Mouse (Mus musculus) heart, embryonic 15.5 days (tissue): Measurements from ENCODE around the gene Fkbp2. TPM values are rescaled to one million over a fixed set of nuclear protein-coding genes. Genes with fewer than 3 reads are reported as not detected.
"Not testable (repeated sequence)": the region's sequence is repeated elsewhere in the genome, so short reads cannot be mapped to it uniquely, and the experiment has no call there.

Experiments
- ATAC-seq: fragments of 200-750 bp; cut with Nextera tagmentation; replicated peaks from 2 replicates; pipeline ENCODE4 v1.8.0; 2017; ENCODE audit warnings: low read depth, moderate TSS enrichment; ENCODE audit not compliant: insufficient number of reproducible peaks, insufficient read depth, low FRiP score
- H3K27ac ChIP-seq: fragments of 300-500 bp; sonication (generic); 2 replicates; pipeline ENCODE4 v1.5.1; 2015; ENCODE audit warnings: mild to moderate bottlenecking, inconsistent platforms
- H3K27me3 ChIP-seq: fragments of 300-500 bp; sonication (generic); 2 replicates; pipeline ENCODE4 v1.6.1; 2015; ENCODE audit warnings: inconsistent platforms
- H3K36me3 ChIP-seq: fragments of 300-500 bp; sonication (generic); 2 replicates; pipeline ENCODE4 v1.6.1; 2015; ENCODE audit warnings: mild to moderate bottlenecking, inconsistent platforms
- H3K4me1 ChIP-seq: fragments of 300-500 bp; sonication (generic); replicated peaks from 2 replicates; pipeline ENCODE4 v1.6.1; 2015; ENCODE audit warnings: inconsistent platforms
- H3K4me2 ChIP-seq: fragments of 300-500 bp; sonication (generic); 2 replicates; pipeline ENCODE4 v1.6.1; 2015; ENCODE audit warnings: inconsistent platforms, mild to moderate bottlenecking, moderate library complexity
- H3K4me3 ChIP-seq: fragments of 300-500 bp; sonication (generic); 2 replicates; pipeline ENCODE4 v1.5.1; 2015; ENCODE audit warnings: mild to moderate bottlenecking, inconsistent platforms
- H3K9ac ChIP-seq: fragments of 300-500 bp; sonication (generic); 2 replicates; pipeline ENCODE4 v1.6.1; 2015; ENCODE audit warnings: mild to moderate bottlenecking, inconsistent platforms
- H3K9me3 ChIP-seq: fragments of 300-500 bp; sonication (generic); replicated peaks from 2 replicates; pipeline ENCODE4 v1.6.1; 2016; ENCODE audit warnings: inconsistent platforms
- WGBS: fragments of 180-500 bp; shearing (Covaris S2); methylation state at CpG from one replicate; pipeline ENCODE4 v1.1.7; 2015; ENCODE audit warnings: mixed read lengths; 5-methylcytosine and 5-hydroxymethylcytosine counted together
- polyA plus RNA-seq: library from polyadenylated mRNA; unstranded; fragments of >200 nt; fragmentation: Nextera tagmentation; extraction: Ambion mirVana; gene quantifications from 2 replicates; pipeline ENCODE4 v1.2.1, GENCODE M21; 2015

Gene Fkbp2
- polyA plus RNA-seq, 1 experiment from 2014 or later, result 77.0 TPM

GRCm38 (mm10) chr19:6999360-7000063 lies 19.2 kb upstream of the Fkbp2 start:
- Histone ChIP-seq H3K4me1 (peaks cover 31% of the 10 kb centered on the region), H3K4me2 (no peak overlapping the region), H3K27me3 (no peaks in the 10 kb centered on the region), H3K4me3 (no peak overlapping the region), H3K27ac (no peak overlapping the region), H3K9me3 (no peaks in the 10 kb centered on the region), H3K36me3 (peaks cover 23% of the 10 kb centered on the region), H3K9ac (no peak overlapping the region)
- WGBS, result 93% methylated on average over 19 of the region's 19 CpGs
- no peak for ATAC-seq

- H3K27ac ChIP-seq, result no peak overlapping the region
- peaks cover 42% of the 10 kb centered on the region for H3K4me1 ChIP-seq
- H3K4me3 ChIP-seq, result no peak overlapping the region
- H3K4me2 ChIP-seq, result peak overlapping the region; percentile 85; the same call in 1 of the 2 replicates
- 86% methylated on average over 9 of the region's 9 CpGs for WGBS
- no peaks in the 10 kb centered on the region for H3K27me3 ChIP-seq
- ATAC-seq, result no peak
- no peak overlapping the region for H3K9ac ChIP-seq
- H3K36me3 ChIP-seq, result peaks cover 23% of the 10 kb centered on the region
- H3K9me3 ChIP-seq, result no peaks in the 10 kb centered on the region
These were observed 17.5 kb upstream of the Fkbp2 start for GRCm38 (mm10) chr19:6997721-6998290.

- Histone ChIP-seq H3K27ac (peak within 1 kb of the TSS; percentile 87), H3K4me1 (peaks cover 47% of the 10 kb centered on the region), H3K9ac (peak within 1 kb of the TSS; percentile 82), H3K9me3 (no peaks in the 10 kb centered on the region), H3K4me2 (peak within 1 kb of the TSS; percentile 85), H3K4me3 (peak within 1 kb of the TSS; percentile 67), H3K27me3 (no peaks in the 10 kb centered on the region), H3K36me3 (peaks cover 23% of the 10 kb centered on the region)
- ATAC-seq, result peak; percentile 70
- WGBS, result 0% methylated on average over 24 of the region's 24 CpGs
These were observed 15.7 kb upstream of the Fkbp2 start, which contains the start of the genes Nudt22 and Trpt1 for GRCm38 (mm10) chr19:6996006-6996405. Nudt22 (minus strand) TSS chr19:6996117. Trpt1 (plus strand) TSS chr19:6996131.

- Histone ChIP-seq H3K4me3 (peak overlapping the region; percentile 67), H3K27ac (peak overlapping the region; percentile 70), H3K4me1 (peaks cover 47% of the 10 kb centered on the region), H3K36me3 (peaks cover 22% of the 10 kb centered on the region), H3K9me3 (no peaks in the 10 kb centered on the region), H3K9ac (peak overlapping the region; percentile 82), H3K4me2 (peak overlapping the region; percentile 85), H3K27me3 (no peaks in the 10 kb centered on the region)
- 41% methylated on average over 21 of the region's 21 CpGs for WGBS
- ATAC-seq, result no peak
These were observed 15.1 kb upstream of the Fkbp2 start for GRCm38 (mm10) chr19:6995255-6995991.

GRCm38 (mm10) chr19:6994489-6994888 lies 14.2 kb upstream of the Fkbp2 start:
- H3K4me3 ChIP-seq, result peak overlapping the region; percentile 67; the same call in 1 of the 2 replicates
- no peaks in the 10 kb centered on the region for H3K9me3 ChIP-seq
- WGBS, result 82% methylated on average over 8 of the region's 8 CpGs
- peaks cover 47% of the 10 kb centered on the region for H3K4me1 ChIP-seq
- H3K36me3 ChIP-seq, result peaks cover 14% of the 10 kb centered on the region; the same call in 1 of the 2 replicates
- H3K27ac ChIP-seq, result no peak overlapping the region
- no peak for ATAC-seq
- peak overlapping the region; percentile 85 for H3K4me2 ChIP-seq
- no peaks in the 10 kb centered on the region for H3K27me3 ChIP-seq
- peak overlapping the region; percentile 82 for H3K9ac ChIP-seq

GRCm38 (mm10) chr19:6994002-6994401 lies 13.7 kb upstream of the Fkbp2 start:
- H3K4me3 ChIP-seq, result no peak overlapping the region
- no peak overlapping the region for H3K27ac ChIP-seq
- no peak overlapping the region for H3K9ac ChIP-seq
- H3K9me3 ChIP-seq, result no peaks in the 10 kb centered on the region
- H3K4me1 ChIP-seq, result peaks cover 47% of the 10 kb centered on the region
- ATAC-seq, result no peak
- H3K27me3 ChIP-seq, result no peaks in the 10 kb centered on the region
- 87% methylated on average over 8 of the region's 8 CpGs for WGBS
- no peak overlapping the region for H3K4me2 ChIP-seq
- peaks cover 12% of the 10 kb centered on the region; the same call in 1 of the 2 replicates for H3K36me3 ChIP-seq

- peak overlapping the region; percentile 94 for H3K4me2 ChIP-seq
- H3K9me3 ChIP-seq, result no peaks in the 10 kb centered on the region
- H3K4me3 ChIP-seq, result peak overlapping the region; percentile 68
- H3K9ac ChIP-seq, result peak overlapping the region; percentile 53
- no peaks in the 10 kb centered on the region for H3K27me3 ChIP-seq
- H3K4me1 ChIP-seq, result peaks cover 49% of the 10 kb centered on the region
- H3K36me3 ChIP-seq, result peaks cover 4% of the 10 kb centered on the region; the same call in 1 of the 2 replicates
- H3K27ac ChIP-seq, result peak overlapping the region; percentile 63
- no peak for ATAC-seq
- WGBS, result 62% methylated on average over 14 of the region's 14 CpGs
These were observed 12.9 kb upstream of the Fkbp2 start for GRCm38 (mm10) chr19:6993011-6993770.

- H3K4me1 ChIP-seq, result peaks cover 50% of the 10 kb centered on the region
These were observed 11.9 kb upstream of the Fkbp2 start, which contains the start of gene Dnajc4 for GRCm38 (mm10) chr19:6992011-6992858. Dnajc4 (minus strand) TSS chr19:6992572.

GRCm38 (mm10) chr19:6991166-6991565 lies 10.9 kb upstream of the Fkbp2 start:
- not testable (repeated sequence) for H3K4me2 ChIP-seq

More at GRCm38 (mm10) chr19:6992011-6992858, 11.9 kb upstream of the Fkbp2 start, which contains the start of gene Dnajc4:
- Histone ChIP-seq H3K9ac (peak within 1 kb of the TSS; percentile 69), H3K4me2 (peak within 1 kb of the TSS; percentile 94), H3K36me3 (peaks cover 4% of the 10 kb centered on the region; the same call in 1 of the 2 replicates), H3K27ac (peak within 1 kb of the TSS; percentile 75), H3K27me3 (no peaks in the 10 kb centered on the region), H3K4me3 (peak within 1 kb of the TSS; percentile 68), H3K9me3 (no peaks in the 10 kb centered on the region)
- ATAC-seq, result peak; percentile 92
- under 1% methylated on average over 37 of the region's 37 CpGs for WGBS

GRCm38 (mm10) chr19:6990712-6991111 lies 10.4 kb upstream of the Fkbp2 start:
- no peaks in the 10 kb centered on the region for H3K9me3 ChIP-seq
- H3K27me3 ChIP-seq, result no peaks in the 10 kb centered on the region
- H3K27ac ChIP-seq, result no peak overlapping the region
- no peak overlapping the region for H3K4me2 ChIP-seq
- 90% methylated on average over 6 of the region's 6 CpGs for WGBS
- peaks cover 49% of the 10 kb centered on the region for H3K4me1 ChIP-seq
- peaks cover 4% of the 10 kb centered on the region; the same call in 1 of the 2 replicates for H3K36me3 ChIP-seq
- ATAC-seq, result no peak
- no peak overlapping the region for H3K9ac ChIP-seq
- no peak overlapping the region for H3K4me3 ChIP-seq

More at GRCm38 (mm10) chr19:6991166-6991565, 10.9 kb upstream of the Fkbp2 start:
- not testable (repeated sequence) for H3K9me3 ChIP-seq, H3K27me3 ChIP-seq, H3K27ac ChIP-seq, H3K9ac ChIP-seq, H3K4me3 ChIP-seq, ATAC-seq, H3K36me3 ChIP-seq
- peaks cover 44% of the 10 kb centered on the region for H3K4me1 ChIP-seq
- WGBS, result 88% methylated on average over 6 of the region's 6 CpGs
